Mouse (Mus musculus) bone marrow macrophage, adult 2 months (primary cell): ENCODE results near the gene Exoc6.

Experiments
- CTCF ChIP-seq: IDR thresholded peaks from 2 replicates; pipeline ENCODE4 v1.5.1; 2012; ENCODE audit warnings: low read depth, mild to moderate bottlenecking, low read length, moderate library complexity
- POLR2A ChIP-seq: IDR thresholded peaks from 2 replicates; pipeline ENCODE4 v1.6.1; 2012; ENCODE audit warnings: mild to moderate bottlenecking, low read depth, low read length, borderline replicate concordance

DNA sequence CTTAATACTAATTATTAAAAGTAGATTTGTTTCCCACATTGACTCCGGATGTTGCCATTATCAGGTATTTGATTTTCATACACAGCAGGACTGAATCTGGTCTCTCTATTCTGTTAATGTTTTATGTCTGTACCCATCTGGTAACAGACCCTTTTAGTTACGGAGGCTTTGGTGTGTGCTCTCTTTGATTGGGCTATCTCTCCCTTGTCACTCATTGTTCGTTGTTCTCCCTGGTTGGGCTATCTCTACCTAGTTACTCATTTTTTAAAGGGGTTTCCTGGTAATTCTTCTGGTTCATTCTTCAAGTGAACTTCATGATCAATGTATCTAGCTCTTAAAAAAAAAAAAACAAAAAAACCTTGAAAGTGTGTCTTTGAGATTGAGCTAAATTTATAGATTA, 7.7 kb downstream of the Exoc6 start:
- no peak for TF ChIP-seq CTCF
- no peak for TF ChIP-seq POLR2A
